ENCODE assay signal across 13 mouse cellular contexts in the genomic region with DNA sequence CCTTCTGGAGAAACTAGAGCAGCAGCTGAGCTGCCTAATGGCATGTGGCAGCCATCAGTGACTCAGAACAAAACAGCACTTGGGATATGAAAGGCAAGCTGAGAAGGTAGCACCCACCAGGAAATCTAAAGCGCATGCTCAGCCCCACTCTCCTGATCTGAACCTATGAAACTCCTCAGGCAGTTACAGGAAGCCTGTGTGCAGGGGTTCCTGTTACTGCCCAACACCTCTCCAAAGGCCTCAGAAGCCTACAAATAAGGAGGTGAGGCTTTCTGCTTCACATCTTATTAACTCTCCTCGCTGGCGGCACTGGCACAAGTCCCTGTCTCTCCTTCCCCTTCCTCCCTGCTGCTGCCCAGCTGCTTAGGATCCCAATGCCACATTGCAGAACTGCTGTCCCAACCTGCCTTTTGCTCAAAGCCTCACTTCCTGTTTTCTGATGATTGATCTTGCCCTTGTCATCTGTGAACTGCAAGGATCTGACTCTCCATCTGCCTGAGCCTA. TPM values are rescaled to one million over a fixed set of nuclear protein-coding genes. Genes with fewer than 3 reads are reported as not detected.
DNase-seq lines count a peak whose midpoint lies in the region; ATAC-seq lines count a peak whose summit lies in the region.
"Had no signal": no experiment of that assay in that cellular context is flagged by ENCODE, and none has a peak within 500 bp of the region (broad histone marks: within the 10 kb centered on the region; RNA-seq: fewer than 3 reads in every experiment).

No protein-coding gene starts in this region.

- no peaks in the 10 kb centered on the region for H3K4me1 ChIP-seq in liver, embryonic 15.5 days (replicated peaks)
- H3K4me1 ChIP-seq in liver, embryonic 11.5 days (replicated peaks; ENCODE audit: control insufficient read depth, insufficient read depth, low read length) = no peaks in the 10 kb centered on the region
- H3K4me1 ChIP-seq: intestine, embryonic 15.5 days; neural tube, embryonic 13.5 days; stomach, embryonic 15.5 days had no signal

- H3K27me3 ChIP-seq in liver, embryonic 15.5 days = no peaks in the 10 kb centered on the region
- H3K27me3 ChIP-seq in liver, embryonic 11.5 days (replicated peaks; ENCODE audit: control insufficient read depth, insufficient read depth, low read length) = no peaks in the 10 kb centered on the region
- H3K27me3 ChIP-seq: intestine, embryonic 15.5 days; neural tube, embryonic 13.5 days; stomach, embryonic 15.5 days had no signal

- DNase-seq in liver, embryonic 11.5 days (ENCODE audit: low spot score) = no peak
- peak; percentile 37 for DNase-seq in brain, adult 2 months (ENCODE audit: low read depth, low spot score)
- DNase-seq in natural killer cell, adult 2 months (ENCODE audit: low spot score in 2 of 2) = peak; percentile 34 to 54
- peak; percentile 56 to 70 for DNase-seq in thymus, postnatal 36 days
- no peak for DNase-seq in layer of hippocampus, adult 9-11 months
- DNase-seq in ovary, postnatal 36 days (ENCODE audit: low spot score) = no peak
- no peak for DNase-seq in layer of hippocampus, postnatal 14 days (ENCODE audit: low spot score in 2 of 2)

- no peak overlapping the region for H3K9ac ChIP-seq in liver, embryonic 15.5 days
- H3K9ac ChIP-seq in liver, embryonic 11.5 days (ENCODE audit: low read depth, low read length) = no peak overlapping the region
- H3K9ac ChIP-seq: intestine, embryonic 15.5 days; neural tube, embryonic 13.5 days; stomach, embryonic 15.5 days had no signal

- H3K4me2 ChIP-seq in liver, embryonic 15.5 days = no peak overlapping the region; the same call in 1 of the 2 replicates
- H3K4me2 ChIP-seq in liver, embryonic 11.5 days = no peak overlapping the region
- H3K4me2 ChIP-seq: intestine, embryonic 15.5 days; neural tube, embryonic 13.5 days; stomach, embryonic 15.5 days had no signal

- 0 out of 2 replicates have a peak overlapping the region, but pooled peaks have one; percentile 9 for H3K27ac ChIP-seq in liver, embryonic 15.5 days (replicated peaks)
- no peak overlapping the region for H3K27ac ChIP-seq in liver, embryonic 11.5 days (ENCODE audit: low read depth, low read length)
- H3K27ac ChIP-seq: intestine, embryonic 15.5 days; left cerebral cortex, adult 2 months; neural tube, embryonic 13.5 days; stomach, embryonic 15.5 days had no signal

- no peaks in the 10 kb centered on the region for H3K9me3 ChIP-seq in liver, embryonic 15.5 days (replicated peaks)
- no peaks in the 10 kb centered on the region for H3K9me3 ChIP-seq in liver, embryonic 11.5 days (ENCODE audit: control insufficient read depth, low read length)
- H3K9me3 ChIP-seq: G1E; intestine, embryonic 15.5 days; neural tube, embryonic 13.5 days; stomach, embryonic 15.5 days had no signal

- H3K4me3 ChIP-seq in liver, embryonic 15.5 days (replicated peaks) = no peak overlapping the region
- H3K4me3 ChIP-seq in liver, embryonic 11.5 days (ENCODE audit: low read depth, low read length) = no peak overlapping the region
- H3K4me3 ChIP-seq: intestine, embryonic 15.5 days; left cerebral cortex, adult 2 months; neural tube, embryonic 13.5 days; stomach, embryonic 15.5 days had no signal

- no peak for ATAC-seq in liver, embryonic 15.5 days (ENCODE audit: insufficient read depth)
- ATAC-seq in liver, embryonic 11.5 days (replicated peaks; ENCODE audit: low FRiP score) = no peak
- ATAC-seq: intestine, embryonic 15.5 days had no signal

- no peaks in the 10 kb centered on the region for H3K36me3 ChIP-seq in liver, embryonic 15.5 days (replicated peaks)
- H3K36me3 ChIP-seq in liver, embryonic 11.5 days (ENCODE audit: control insufficient read depth, insufficient read depth, low read length) = no peaks in the 10 kb centered on the region
- H3K36me3 ChIP-seq: G1E; intestine, embryonic 15.5 days; neural tube, embryonic 13.5 days; stomach, embryonic 15.5 days had no signal

- 43% methylated on average over 3 of the region's 3 CpGs for WGBS in liver, embryonic 15.5 days (ENCODE audit: insufficient replicate concordance)
- WGBS in liver, embryonic 11.5 days = 62% methylated on average over 3 of the region's 3 CpGs

RNA-seq across cellular contexts. Expression of a gene that starts 33.7 kb away (rescaled TPM):
- 5.5 and 5.7 TPM in 2 replicates for polyA plus RNA-seq in liver, embryonic 15.5 days (2015; fragmentation: Nextera tagmentation; extraction: Ambion mirVana)
- 6.9 and 8.4 TPM in 2 replicates for polyA plus RNA-seq in liver, embryonic 11.5 days (2014; fragmentation: Nextera tagmentation; extraction: Ambion mirVana)
- total RNA-seq in layer of hippocampus, postnatal 14 days (2021) = 10 to 100 TPM; 30.4 to 31.4 TPM

Comparison
In these comparisons a context has a peak if more than half of its experiments do, and no peak if none do; other contexts are left out.
1. DNase-seq: peak in brain, adult 2 months (single experiment), natural killer cell, adult 2 months (2 of 2) and thymus, postnatal 36 days (2 of 2); none in liver, embryonic 11.5 days (single experiment), layer of hippocampus, adult 9-11 months (single experiment), ovary, postnatal 36 days (single experiment) and layer of hippocampus, postnatal 14 days (0 of 2).